Mouse (Mus musculus) heart, adult 18-20 months (tissue): ENCODE measurements around the gene Ylpm1. TPM values are rescaled to one million over a fixed set of nuclear protein-coding genes. Genes with fewer than 3 reads are reported as not detected.
A peak's percentile ranks its signal among the peaks of the same experiment; 100 is the strongest.

ENCODE experiments used
- DNase-seq, 2 experiments: peaks; one replicate each; pipeline ENCODE4 v3.0.0; 2021 to 2022; ENCODE audit warnings: mixed read lengths in 1 of 2
- long read RNA-seq, 2 experiments: library from polyadenylated mRNA; stranded (forward); transcript quantifications; one replicate each; pipeline ENCODE4 v2.0.0; 2021
- total RNA-seq, 2 experiments: library from RNA; stranded (reverse); gene quantifications; 2 replicates each; pipeline ENCODE4 v1.2.3; 2021

Ylpm1 gene
- 10 to 100 TPM; 27.0 to 29.4 TPM for total RNA-seq
- long read RNA-seq, experiment 1, partial matches to known transcripts = 1 of 1 reads
- long read RNA-seq, experiment 1, other reads (novel, unspliced or antisense) = 0 of 1 reads
- long read RNA-seq, experiment 2, partial matches to known transcripts = 3 of 4 reads
- long read RNA-seq, experiment 2, other reads (novel, unspliced or antisense) = 0 of 4 reads

- peak; percentile 97 to 98 for DNase-seq
Measured at GRCm38 (mm10) chr12:84996083-84996496, at the start of gene Ylpm1. TSS of gene Ylpm1 (plus strand) at chr12:84996321.

GRCm38 (mm10) chr12:84947894-84948583, 48.1 kb upstream of the Ylpm1 start:
- no peak for DNase-seq

GRCm38 (mm10) chr12:84948584-84949285, 47.4 kb upstream of the Ylpm1 start:
- peak; percentile 33 to 56 for DNase-seq

GRCm38 (mm10) chr12:84950763-84951162, 45.4 kb upstream of the Ylpm1 start:
- DNase-seq = peak in 1 of 2 experiments; percentile 24

- DNase-seq = no peak
Measured at GRCm38 (mm10) chr12:84951531-84951930, 44.6 kb upstream of the Ylpm1 start.

- DNase-seq = no peak
Measured at GRCm38 (mm10) chr12:84952351-84952750, 43.8 kb upstream of the Ylpm1 start.

GRCm38 (mm10) chr12:84956317-84956716, 39.8 kb upstream of the Ylpm1 start:
- DNase-seq = no peak

- DNase-seq = no peak
Measured at GRCm38 (mm10) chr12:84958794-84959356, 37.2 kb upstream of the Ylpm1 start.

- DNase-seq = peak in 1 of 2 experiments; percentile 19
Measured at GRCm38 (mm10) chr12:84962606-84963005, 33.5 kb upstream of the Ylpm1 start.

- DNase-seq = no peak
Measured at GRCm38 (mm10) chr12:84968831-84969655, 27.1 kb upstream of the Ylpm1 start.

GRCm38 (mm10) chr12:84969656-84970427, 26.3 kb upstream of the Ylpm1 start:
- DNase-seq = no peak

GRCm38 (mm10) chr12:84970428-84971096, 25.6 kb upstream of the Ylpm1 start, which contains the start of the genes Fcf1 and Arel1:
TSS of gene Fcf1 (plus strand) at chr12:84970897.
TSS of gene Arel1 (minus strand) at chr12:84970900.
- peak; percentile 93 to 96 for DNase-seq

- DNase-seq = no peak
Measured at GRCm38 (mm10) chr12:84979264-84979862, 16.8 kb upstream of the Ylpm1 start.

GRCm38 (mm10) chr12:84989456-84989855, 6.7 kb upstream of the Ylpm1 start:
- no peak for DNase-seq

GRCm38 (mm10) chr12:84995112-84995761, 884 bp upstream of the Ylpm1 start:
- DNase-seq = no peak

- peak in 1 of 2 experiments; percentile 16 for DNase-seq
Measured at GRCm38 (mm10) chr12:84996501-84997398, 629 bp downstream of the Ylpm1 start.

GRCm38 (mm10) chr12:84999053-84999452, 2.9 kb downstream of the Ylpm1 start:
- no peak for DNase-seq

GRCm38 (mm10) chr12:85006206-85006605, 10.1 kb downstream of the Ylpm1 start:
- no peak for DNase-seq
